Mouse (Mus musculus) splenic B cell, adult 2 months (primary cell): ENCODE data around the gene Rpl13.

ENCODE experiments used
- DNase-seq: peaks from one replicate; pipeline ENCODE4 v3.0.0-alpha.2; 2011; ENCODE audit warnings: low read depth, low spot score
- H3K27me3 ChIP-seq: 2 replicates; pipeline ENCODE4 v1.6.1; 2012; ENCODE audit warnings: mild to moderate bottlenecking, low read length, moderate library complexity, mixed read lengths; ENCODE audit not compliant: control insufficient read depth, poor library complexity, insufficient read depth, severe bottlenecking
- H3K36me3 ChIP-seq: 2 replicates; pipeline ENCODE4 v1.6.1; 2012; ENCODE audit warnings: mild to moderate bottlenecking, low read length, moderate library complexity, mixed read lengths; ENCODE audit not compliant: control insufficient read depth, poor library complexity, insufficient read depth, severe bottlenecking

Rpl13 gene

DNA sequence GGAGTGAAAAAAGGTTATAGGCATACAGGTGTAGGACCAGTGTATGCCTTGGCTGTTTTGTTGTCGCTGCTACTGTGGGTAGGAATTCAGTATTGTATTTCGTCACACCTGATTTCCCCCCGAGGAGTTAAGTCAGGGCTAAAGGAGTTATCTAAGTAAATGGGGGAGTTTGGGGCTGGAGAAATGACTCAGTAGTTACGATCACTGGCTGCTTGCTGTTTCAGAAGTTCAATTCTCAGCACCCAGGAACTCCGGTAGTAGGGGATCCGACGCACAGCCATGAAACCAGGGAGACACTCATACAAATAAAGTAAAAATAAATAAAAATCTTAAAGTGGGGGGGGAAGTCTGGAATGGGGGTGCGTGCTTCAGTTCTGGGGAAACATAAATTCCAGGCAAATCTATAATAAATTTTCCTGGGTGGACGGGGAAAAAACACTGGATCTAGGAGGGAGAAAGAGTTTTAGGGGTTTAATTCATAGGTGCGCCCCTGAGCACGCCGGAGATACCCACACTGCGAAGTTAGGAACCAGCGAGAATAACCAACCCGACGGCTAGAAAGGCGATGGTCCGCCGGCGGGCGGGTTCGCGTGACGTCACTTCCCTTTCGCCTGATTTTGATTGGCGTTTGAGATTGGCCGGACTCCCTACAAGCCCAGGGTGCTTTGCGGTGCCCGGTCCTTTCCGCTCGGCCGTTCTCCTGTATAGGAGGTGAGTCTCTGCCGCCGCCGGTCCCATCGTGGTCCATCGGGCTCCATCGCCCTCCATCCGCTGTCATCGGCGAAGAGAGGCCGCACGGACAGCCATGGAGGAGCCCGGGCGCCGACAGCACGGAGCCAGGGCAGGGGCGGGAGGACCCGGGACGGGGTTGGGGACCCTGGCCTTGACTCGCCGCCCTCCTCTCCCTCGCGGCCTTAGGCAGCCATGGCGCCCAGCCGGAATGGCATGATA, at the start of gene Rpl13:
Rpl13 (plus strand) TSS at position 616 of the 951 bp plus-strand sequence.
- DNase-seq, result peak; percentile 96
- no peaks in the 10 kb centered on the region for H3K27me3 ChIP-seq
- H3K36me3 ChIP-seq, result peaks cover 14% of the 10 kb centered on the region

DNA sequence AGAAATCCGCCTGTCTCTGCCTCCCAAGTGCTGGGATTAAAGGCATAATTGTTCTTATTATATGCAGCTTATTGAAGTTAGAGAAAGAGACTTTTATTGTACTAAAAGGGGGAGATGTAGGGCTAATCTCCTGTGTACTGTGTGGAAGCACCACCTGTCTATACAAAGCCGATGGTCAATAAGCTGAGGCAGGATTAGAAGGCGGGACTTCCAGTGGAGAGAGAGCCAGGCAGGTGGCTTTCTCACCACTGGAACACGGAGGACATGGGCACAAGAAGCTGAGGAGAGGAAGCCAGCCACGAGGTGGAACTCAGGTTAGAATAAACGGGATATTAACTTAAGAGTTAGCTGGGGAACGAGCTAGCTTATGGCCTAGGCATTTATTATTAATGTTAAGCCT, 39.4 kb upstream of the Rpl13 start, which contains the start of gene Spg7:
Spg7 (plus strand) TSS at position 222 of the 400 bp plus-strand sequence.
- Histone ChIP-seq H3K27me3 (no peaks in the 10 kb centered on the region), H3K36me3 (no peaks in the 10 kb centered on the region)
- no peak for DNase-seq

DNA sequence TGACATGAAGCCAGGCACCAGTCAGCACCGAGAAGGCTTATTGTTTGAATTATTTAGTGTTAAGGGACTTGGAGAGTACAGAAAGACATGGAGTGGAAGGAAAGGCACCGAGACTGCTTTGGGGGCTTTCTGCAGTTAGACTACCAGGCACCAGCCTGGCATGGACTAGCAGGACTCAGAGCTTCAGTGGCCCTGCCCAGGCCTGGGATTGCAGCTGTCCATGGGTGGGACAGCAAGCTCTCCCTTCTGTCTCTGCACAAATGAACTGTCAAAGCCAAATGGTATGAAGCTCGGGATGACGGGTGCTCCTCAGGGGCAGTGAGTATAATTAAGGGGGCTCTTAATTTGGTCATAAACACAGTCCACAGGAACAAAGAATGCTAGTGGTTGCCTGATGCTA, 38.1 kb upstream of the Rpl13 start:
- Histone ChIP-seq H3K27me3 (no peaks in the 10 kb centered on the region), H3K36me3 (no peaks in the 10 kb centered on the region; the same call in 1 of the 2 replicates)
- DNase-seq, result no peak

DNA sequence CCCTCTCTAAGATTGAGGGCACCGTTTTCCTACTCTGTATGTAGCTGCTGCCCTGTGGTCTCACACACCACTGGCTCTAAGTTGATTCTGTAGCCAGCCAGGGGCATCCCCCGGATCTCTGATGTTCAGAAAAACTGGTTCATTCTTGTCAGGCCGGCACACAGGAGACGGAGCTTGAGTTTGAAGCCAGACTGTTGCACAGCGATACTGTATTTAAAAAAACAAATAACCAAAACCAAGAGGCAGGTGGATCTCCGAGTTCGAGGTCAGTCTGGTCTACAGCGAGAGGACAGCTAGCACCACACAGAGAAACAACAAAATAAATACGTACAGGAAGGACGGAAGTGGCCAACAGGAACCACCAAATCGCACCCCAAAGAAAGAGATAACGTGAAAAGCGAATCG, 37.3 kb upstream of the Rpl13 start:
- DNase-seq, result peak; percentile 75
- Histone ChIP-seq H3K36me3 (no peaks in the 10 kb centered on the region; the same call in 1 of the 2 replicates), H3K27me3 (no peaks in the 10 kb centered on the region)

DNA sequence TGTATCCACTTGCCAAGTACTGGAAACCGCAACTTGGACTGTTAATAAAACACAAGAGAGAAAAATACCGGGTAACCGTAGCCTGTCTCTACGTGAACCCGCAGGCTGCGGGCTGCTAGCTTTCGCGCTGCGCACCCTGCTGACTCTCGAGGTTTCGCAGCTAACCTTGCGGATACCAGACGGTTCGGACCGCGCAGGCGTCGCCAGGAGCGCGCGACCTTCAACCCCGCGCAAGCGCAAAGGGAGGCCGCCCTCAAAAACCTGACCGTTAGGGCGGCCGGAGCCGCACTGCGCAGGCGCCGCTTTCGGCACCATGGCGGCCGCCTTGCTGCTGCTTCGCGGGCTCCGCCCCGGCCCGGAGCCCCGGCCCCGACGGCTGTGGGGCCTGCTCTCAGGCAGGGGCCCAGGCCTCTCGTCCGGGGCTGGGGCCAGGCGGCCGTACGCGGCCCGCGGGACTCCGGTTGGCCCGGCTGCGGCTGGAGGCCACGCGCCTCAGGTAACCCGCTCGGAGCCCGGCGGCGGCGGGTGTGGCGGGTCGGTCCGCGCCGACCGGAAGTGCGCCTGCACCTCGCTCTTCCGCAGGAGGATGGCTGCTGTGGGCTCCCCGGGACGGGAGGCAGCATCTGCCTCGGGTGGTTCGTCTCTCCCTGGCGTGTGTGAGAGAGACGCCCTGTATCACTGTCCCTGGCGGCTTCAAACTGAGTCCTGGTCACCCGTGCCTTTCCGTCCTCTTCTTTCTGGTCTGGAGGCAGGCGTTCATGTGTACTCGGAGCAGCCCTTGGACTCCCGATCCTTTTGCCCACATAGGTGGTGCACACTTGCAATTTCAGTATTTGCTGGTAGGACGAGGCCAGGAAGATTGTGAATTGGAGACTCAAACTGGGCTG, 36.7 kb upstream of the Rpl13 start:
- no peaks in the 10 kb centered on the region; the same call in 1 of the 2 replicates for H3K36me3 ChIP-seq
- H3K27me3 ChIP-seq, result no peaks in the 10 kb centered on the region
- peak; percentile 98 for DNase-seq

DNA sequence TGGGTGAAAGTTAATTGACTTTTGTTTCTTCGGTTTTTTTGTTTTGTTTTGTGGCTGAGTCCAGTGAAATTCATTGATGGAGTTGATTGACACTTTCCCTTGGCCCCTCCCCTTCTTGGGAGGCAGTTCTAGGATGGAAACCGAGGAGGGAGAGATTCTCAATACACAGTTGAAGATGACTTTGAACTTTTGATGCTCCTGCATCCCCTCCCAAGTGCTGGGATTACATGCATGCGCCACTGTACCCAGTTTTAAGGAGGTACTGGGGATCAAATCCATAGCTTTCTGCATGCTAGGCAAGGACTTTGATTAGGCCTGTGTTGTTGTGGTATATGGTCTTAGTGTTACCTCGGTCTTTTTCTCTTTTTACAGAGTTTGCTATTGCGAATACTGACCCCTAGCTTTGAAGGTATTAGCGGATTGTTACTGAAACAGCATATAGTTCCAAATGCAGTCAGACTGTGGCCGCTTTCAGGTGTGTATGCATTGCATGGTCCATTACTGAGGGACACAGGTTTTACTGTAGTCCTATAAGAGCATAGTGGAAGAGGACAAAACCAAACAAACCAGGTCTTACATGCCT, 36.0 kb upstream of the Rpl13 start:
- H3K36me3 ChIP-seq, result no peaks in the 10 kb centered on the region; the same call in 1 of the 2 replicates
- H3K27me3 ChIP-seq, result no peaks in the 10 kb centered on the region
- peak; percentile 38 for DNase-seq

DNA sequence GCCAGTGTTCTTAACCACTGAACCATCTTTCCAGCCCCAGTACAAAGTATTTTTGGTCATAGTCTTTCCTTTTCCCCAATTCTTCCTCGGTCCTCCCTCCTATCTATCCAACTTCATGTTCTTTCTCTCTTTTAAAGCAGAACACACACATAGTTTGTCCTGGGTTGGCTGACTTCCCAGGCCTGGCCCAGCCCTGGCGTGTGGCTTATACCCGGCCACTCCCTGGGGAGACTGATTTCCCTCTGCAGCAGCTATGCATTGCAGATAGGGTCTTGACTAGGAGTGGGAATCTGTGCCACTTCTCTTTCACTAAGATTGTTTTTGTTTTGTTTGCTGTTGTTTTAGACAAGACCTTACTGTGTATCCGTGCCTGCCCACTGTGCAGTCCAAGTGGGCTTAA, 31.0 kb upstream of the Rpl13 start:
- DNase-seq, result no peak
- H3K36me3 ChIP-seq, result peaks cover 3% of the 10 kb centered on the region
- H3K27me3 ChIP-seq, result no peaks in the 10 kb centered on the region

DNA sequence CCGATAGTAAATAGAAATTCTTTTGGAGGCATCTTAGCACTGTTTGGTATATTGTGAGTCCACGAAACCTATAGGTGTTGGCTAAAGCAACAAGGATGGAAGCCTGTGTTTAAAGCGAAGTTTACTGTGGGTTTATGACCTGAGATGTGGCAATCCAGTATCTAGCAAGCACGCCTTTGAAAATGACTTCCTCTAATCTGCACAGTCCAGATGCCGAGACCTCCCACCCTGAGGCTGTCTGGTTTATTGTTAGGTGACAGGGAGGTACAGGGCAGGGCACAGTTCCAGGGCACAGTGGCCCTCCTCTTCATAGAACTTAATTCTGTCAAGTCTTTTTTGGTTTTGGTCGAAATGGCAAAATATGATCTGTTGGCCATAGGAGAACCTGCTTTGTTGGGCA, 24.9 kb upstream of the Rpl13 start:
- DNase-seq, result no peak
- H3K36me3 ChIP-seq, result peaks cover 10% of the 10 kb centered on the region
- no peaks in the 10 kb centered on the region for H3K27me3 ChIP-seq

DNA sequence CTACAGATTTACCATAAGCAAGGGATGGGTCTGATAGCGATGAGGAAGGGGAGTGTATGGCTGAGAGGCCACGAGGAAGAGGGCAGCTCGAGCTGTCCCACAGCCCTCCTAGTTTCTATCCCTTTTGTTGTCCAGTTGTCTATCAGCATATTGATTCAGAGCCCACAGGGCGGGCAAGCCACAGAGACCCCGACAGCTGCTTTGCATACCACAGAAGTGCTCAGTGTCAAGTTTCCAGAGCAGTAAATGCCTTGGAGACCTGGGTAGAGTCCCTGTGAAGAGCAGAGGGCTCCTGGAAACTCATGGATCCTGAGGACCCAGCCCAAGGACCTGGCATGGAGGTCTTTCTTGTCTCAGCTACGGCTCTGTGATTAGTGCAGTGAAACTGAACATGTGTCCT, 19.2 kb upstream of the Rpl13 start:
- no peak for DNase-seq
- Histone ChIP-seq H3K36me3 (peaks cover 7% of the 10 kb centered on the region), H3K27me3 (no peaks in the 10 kb centered on the region)

DNA sequence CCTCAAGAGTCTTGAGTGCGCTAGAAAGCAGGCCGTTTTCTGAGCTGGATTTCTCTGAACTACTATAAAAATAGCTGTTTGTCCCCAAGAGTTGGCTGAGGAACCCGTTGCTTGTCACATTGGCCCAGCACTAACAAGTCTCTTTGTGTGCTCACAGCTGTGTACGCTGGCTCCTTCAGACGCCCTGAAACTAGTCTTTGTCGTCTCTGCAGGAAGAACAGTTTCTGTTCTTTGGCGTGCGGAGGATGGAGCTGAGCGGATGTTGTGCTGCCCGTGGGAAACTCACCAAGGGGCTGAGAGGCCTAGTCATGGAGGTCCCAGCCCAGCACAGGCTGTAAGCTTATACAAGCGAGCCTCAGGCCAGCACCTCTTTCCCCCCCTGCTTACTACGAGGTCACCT, 18.5 kb upstream of the Rpl13 start:
- Histone ChIP-seq H3K27me3 (no peaks in the 10 kb centered on the region), H3K36me3 (peaks cover 7% of the 10 kb centered on the region)
- no peak for DNase-seq

DNA sequence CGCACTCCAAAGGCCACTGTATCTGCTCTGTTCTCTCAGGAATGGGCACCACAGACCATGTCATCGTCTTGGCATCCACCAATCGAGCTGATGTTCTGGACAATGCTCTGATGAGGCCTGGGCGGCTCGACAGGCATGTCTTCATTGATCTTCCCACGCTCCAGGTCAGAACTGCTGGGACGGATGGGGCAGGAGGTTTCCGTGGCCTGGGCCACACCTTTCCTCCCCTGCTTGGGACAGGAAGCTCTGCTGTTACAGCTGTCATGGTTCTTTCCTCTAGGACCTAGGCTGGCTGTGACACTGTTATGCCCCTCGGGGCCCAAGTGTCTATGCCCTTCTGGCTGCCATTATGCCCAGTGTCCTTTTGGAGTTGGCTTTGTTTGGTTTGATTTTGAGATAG, 14.9 kb upstream of the Rpl13 start:
- DNase-seq, result no peak
- H3K36me3 ChIP-seq, result peaks cover 3% of the 10 kb centered on the region

DNA sequence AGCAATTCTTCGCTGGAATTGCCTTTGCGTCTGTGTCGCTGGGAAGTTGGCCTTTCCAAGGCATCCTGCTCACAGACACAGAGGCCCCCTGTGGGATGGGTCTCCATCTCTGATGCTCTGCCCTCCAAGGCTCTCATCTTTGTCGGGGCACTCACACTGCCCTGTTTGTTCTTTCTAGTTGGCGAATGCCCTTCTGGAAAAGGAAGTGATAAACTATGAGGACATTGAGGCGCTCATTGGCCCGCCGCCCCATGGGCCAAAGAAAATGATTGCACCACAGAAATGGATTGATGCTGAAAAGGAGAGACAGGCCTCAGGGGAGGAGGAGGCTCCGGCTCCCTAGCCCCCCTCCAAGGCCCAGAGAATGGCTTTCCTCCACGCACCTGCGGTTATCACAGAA, 4.9 kb upstream of the Rpl13 start:
- no peaks in the 10 kb centered on the region for H3K27me3 ChIP-seq
- peaks cover 1% of the 10 kb centered on the region; the same call in 1 of the 2 replicates for H3K36me3 ChIP-seq
- DNase-seq, result no peak

More for the DNA sequence above, 14.9 kb upstream of the Rpl13 start:
- H3K27me3 ChIP-seq, result no peaks in the 10 kb centered on the region

DNA sequence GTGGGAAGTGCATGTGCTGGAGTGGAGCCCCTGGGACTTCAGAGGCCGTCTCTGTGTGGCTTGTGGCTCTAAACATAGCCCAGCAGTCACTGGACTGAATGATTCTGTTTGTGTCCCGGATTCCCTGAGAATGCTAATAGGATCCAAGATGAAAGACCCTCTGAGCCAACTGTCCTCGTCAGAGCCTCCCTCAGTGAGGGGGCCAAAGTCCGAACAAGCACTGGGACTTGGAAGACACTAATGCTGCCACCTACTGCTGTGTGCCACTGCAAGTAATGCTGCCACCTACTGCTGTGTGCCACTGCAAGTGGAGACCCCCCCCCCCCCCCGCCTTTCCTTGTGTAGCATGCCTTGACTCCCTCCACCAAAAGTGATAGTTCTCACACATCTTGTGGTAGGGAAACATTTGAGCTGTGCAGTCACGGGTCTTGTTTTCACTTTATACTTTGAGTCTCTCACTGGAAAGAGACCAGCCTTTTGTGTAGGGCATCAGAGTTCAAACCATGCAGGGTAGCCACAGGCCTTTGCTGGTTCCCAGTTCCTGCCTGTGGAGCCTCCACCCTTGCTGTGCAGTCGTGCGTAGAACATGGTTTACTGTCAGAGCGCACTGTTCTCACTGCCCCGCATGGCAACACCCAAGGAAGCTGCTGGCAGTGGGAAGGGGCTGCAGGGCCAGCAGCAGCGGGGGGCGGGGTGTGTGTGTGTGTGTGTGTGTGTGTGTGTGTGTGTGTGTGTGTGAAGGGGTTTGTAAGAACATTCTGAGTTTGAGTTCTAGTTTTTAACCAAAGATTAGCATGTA, 4.2 kb upstream of the Rpl13 start:
- no peak for DNase-seq
- peaks cover 1% of the 10 kb centered on the region; the same call in 1 of the 2 replicates for H3K36me3 ChIP-seq
- H3K27me3 ChIP-seq, result no peaks in the 10 kb centered on the region

DNA sequence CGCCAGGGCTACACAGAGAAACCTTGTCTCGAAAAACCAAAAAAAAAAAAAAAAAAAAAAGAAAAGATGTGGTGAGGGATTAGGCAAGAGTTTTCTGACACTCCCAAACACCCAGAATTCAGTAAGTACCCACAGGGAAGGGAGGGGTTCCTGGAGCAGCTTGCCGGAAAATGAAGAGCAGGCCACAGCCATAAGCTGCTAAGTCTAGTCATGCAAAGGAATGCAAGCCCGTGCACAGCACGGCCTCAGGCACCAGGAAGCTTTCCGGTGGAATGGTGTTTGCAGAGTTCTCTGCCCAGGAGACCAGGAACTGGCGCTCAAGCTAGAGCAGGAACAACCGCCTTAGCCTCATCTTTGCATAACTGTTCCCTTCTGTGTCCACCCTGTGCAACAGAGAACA, 1.9 kb upstream of the Rpl13 start:
- Histone ChIP-seq H3K27me3 (no peaks in the 10 kb centered on the region), H3K36me3 (peaks cover 11% of the 10 kb centered on the region)
- no peak for DNase-seq
